Mouse (Mus musculus) spleen, adult 18-20 months (tissue): Measurements from ENCODE around the gene Usp46.
"Not testable (repeated sequence)": the region's sequence is repeated elsewhere in the genome, so short reads cannot be mapped to it uniquely, and the experiment has no call there.

Experiments used
- DNase-seq, 2 experiments: peaks; one replicate each; pipeline ENCODE4 v3.0.0; 2022; ENCODE audit warnings: mixed read lengths in 2 of 2

The Usp46 gene

GRCm38 (mm10) chr5:74067831-74068713 lies at the start of gene Usp46:
Gene Usp46, minus strand, starts transcription at chr5:74068431.
- DNase-seq = peak; percentile 74 to 86

- no peak for DNase-seq
Observed at GRCm38 (mm10) chr5:74113961-74114689, 45.9 kb upstream of the Usp46 start.

DNA sequence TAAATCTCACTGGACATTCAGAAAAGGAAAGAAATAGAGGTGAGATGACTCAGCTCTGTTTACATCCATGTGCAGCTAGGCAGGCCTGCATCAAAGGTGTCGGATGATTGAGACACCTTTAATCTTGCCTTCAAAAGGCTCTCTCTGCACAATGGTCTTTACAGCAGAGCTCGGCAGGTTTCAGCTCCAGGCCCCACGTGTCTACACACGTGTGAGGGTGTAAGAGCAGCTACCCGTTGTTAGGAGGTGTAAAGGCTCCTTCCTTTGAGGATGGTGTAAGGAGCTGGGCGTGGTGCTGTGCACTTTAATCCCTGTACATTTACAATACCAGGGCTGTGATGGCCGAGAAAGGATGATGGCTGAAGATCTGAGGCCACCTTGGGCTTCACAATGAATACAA lies 37.2 kb upstream of the Usp46 start:
- no peak for DNase-seq

DNA sequence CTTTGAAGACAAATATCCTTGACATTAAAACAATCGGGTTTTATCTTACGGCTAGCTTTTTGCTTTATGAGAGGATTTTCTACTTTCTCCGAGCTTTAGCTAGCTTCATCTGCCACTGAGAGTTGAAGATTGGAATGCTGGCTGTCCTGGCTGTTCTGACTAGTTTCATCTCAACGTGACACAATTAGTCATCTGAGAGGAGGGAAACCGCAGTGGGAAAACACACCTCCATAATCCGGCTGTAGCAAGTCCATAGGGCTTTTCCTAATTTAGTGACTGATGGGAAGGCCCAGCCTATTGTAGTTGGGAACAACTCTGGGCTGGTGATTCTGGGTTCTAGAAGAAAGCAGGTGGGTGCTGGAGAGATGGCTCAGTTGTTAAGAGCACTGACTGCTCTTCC lies 33.5 kb upstream of the Usp46 start:
- no peak for DNase-seq

DNA sequence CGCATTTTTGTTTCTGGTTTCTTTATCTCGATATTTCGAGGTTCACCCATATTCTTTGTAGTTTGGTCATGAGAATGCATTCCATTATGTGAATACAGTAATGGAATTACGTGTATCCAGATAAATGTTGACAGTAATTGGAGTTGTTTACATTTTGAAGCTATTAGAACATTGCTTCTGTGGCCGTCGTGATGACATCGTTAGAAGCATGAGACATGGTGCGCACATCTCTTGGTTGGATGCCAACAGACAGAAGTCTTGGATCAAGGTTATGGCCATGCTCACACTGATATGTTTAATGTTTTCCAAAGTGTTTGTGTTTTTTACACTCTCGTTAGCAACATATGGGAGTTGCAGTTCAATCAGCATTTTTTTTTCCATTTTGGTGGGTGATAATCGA lies 30.8 kb upstream of the Usp46 start:
- DNase-seq = no peak

DNA sequence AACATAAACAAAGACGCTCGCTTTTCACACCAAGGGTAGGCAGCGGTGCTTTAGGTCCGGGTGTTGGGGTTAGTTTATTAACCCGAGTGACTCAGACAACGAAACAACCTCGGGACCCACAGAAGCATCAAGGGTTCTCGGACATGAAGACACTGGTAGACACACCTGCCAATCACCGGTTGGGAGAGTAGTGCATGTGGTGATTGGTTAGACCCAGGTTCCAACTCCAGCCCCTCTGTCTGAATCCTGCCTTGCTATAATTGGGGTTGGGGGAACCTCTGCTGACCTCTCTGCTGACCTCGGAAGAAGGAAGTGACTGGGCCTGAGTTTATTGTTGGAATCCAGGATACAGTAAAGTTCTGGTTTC lies 29.6 kb upstream of the Usp46 start:
- no peak for DNase-seq

DNA sequence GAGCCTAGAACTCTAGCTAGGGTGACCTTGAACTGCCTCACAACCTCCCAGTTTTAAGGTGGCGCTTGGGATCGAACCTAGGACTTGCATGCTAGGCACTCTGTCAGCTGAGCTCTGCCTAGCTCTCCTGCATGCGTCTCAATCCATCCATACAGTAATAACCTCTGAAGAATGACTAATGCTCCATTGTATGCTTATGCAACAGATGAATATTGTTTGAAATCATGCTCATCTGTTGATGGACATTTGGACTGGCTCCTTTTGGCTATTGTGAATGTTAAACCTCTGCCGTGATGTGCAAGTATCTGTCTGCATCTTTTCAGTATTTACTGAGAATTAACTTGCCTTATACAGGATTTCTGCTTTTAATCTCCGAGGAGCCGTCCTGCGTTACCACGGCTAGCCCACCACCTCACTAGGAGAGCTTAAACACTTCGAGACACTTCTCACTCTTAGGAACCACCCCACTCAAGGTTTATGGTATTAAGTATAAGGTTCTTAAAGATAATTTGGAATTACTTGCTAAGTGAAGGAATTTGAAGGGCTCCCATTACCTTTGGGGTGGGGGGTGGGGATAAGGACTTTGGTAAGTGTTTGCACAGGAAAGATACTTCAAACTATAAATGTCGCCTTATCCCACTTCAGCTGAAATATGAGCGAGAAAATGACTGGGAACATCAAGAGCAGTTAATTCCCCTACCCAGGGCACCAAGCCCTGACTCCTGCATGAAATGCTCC lies 29.1 kb upstream of the Usp46 start:
- no peak for DNase-seq

DNA sequence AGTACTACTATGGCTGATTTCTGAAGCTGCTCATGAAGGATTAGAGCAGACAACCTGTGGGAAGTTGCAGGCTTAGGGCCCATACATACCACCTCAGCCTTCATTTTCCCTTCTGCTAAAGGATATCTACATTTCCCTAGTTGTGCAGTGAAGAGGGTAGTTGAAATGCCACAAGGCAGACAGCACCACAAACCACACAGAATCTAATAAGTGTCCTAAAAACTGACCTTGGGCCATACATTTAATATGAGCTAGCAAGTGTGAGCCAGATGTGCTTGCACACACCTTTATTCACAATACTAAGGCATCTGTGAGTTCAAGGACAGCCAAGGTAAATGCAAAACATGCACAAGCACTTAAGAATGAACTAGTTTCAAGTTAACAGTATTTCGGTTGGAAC lies 27.8 kb upstream of the Usp46 start:
- DNase-seq = no peak

DNA sequence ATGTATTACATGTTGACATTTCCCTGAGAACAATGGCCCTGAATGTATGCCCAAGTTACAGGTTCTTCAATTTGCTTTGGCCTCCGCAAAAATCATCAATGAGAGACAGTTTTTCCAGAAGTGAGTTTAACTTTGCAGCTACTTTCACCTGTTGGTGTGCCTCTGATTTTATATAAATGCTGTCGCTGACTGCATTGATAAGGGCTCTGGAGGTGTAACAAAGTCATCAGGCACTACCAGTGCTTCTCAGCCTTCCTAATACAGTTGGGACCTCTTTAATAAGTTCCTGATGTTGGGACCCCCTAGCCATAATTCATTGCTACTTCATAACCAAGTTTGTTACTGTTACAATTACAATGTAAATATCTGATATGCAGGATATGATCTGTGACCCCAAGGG lies 27.4 kb upstream of the Usp46 start:
- DNase-seq = no peak

- no peak for DNase-seq
Observed at GRCm38 (mm10) chr5:74094841-74095437, 26.7 kb upstream of the Usp46 start.

DNA sequence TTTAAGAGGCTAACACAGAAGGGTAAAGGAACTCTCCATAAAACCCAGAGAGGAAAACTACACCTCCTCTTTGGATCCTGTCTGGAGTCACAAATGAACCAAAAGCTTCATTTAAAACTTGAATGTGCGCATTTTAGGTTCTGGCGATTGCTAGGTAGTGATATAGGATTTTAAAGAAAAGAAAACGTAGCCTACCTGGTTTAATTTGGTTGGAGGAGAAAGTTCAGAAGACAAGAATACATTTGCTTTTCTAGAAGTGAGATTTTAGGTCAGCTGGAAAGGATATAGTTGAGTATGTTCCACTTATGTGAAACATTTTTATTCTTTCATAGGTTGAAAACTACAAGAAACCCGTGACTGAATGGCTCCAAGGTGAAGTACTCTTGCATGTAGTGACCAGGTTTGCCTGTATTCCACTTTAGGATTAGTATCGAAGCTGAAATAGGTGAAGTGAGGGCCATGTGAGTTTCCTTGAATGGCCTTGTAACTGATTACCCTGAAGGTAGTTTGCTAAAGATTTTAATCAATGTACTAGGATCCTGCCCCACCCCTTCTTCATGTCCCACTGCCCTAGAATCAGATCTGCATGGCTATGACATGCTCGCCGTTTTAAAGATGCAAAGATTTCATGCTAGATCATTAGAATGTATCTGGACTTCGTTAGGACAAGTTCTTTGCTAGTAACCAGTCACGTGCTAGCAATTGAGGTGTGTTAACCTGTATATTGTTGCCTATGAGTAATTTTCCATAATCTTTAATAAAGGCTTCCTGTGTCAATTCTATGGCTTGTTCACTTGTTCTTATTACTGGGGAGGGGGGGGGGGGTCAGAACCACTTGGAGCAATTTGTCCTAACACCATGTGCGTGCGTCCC lies 25.6 kb upstream of the Usp46 start:
- DNase-seq = no peak

GRCm38 (mm10) chr5:74092833-74093555 lies 24.8 kb upstream of the Usp46 start:
- peak; percentile 79 to 84 for DNase-seq

- DNase-seq = no peak
Observed at GRCm38 (mm10) chr5:74092481-74092832, 24.2 kb upstream of the Usp46 start.

GRCm38 (mm10) chr5:74089643-74090042 lies 21.4 kb upstream of the Usp46 start:
- no peak for DNase-seq

DNA sequence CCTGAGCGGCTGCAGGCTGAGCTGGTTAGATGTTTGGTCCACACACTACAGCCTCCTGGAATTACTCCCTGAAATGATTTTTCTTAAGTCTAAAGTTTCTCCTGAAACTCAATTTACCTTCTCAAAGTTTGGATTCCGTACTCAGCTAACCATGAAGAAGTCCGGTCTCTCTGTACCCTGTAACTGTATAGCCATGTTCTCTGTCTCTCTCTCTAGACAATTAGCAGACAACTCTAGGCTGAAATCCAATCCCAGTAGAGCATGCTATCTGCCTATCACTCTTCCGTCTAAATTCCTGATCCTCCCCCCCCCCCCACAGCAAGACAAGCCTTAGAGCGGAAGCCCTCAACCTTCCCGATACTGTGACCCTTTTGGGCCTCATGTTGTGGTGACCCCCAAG lies 13.5 kb upstream of the Usp46 start:
- DNase-seq = no peak

DNA sequence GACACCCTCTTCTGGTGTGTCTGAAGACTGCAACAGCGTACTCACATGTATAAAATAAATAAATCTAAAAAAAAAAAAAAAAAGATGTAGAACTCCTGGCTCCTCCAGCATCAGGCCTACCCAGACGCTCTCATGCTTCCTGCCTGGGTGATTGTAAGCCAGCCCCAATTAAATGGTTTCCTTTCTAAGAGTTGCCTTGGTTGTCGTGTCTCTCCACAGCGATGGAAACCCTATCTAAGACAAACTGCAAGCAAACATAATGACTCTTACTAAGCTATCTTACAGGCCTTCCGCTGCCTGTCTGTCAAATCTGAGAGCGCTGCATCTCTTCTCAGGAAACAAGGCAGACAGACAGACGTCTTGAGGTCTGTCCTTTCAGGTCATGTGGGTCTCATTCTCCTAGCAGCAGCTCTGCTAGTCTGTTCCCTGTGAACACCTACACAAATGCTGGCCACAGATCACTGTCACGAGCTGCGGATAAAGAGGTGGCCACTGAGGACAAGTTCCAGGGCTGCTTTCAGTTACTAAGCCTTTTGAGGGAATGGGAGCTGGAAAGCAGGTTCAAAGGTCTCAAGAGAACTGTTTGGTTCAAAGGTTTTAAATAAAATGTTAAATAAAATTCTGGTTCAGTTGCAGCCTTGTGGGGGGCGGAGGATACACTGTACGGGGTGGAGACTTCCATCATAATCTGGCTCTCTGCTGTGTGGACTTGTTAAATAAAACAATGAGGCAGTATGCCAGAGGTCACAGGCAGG lies 10.8 kb upstream of the Usp46 start:
- DNase-seq = no peak

- no peak for DNase-seq
Observed at GRCm38 (mm10) chr5:74078400-74078799, 10.2 kb upstream of the Usp46 start.

DNA sequence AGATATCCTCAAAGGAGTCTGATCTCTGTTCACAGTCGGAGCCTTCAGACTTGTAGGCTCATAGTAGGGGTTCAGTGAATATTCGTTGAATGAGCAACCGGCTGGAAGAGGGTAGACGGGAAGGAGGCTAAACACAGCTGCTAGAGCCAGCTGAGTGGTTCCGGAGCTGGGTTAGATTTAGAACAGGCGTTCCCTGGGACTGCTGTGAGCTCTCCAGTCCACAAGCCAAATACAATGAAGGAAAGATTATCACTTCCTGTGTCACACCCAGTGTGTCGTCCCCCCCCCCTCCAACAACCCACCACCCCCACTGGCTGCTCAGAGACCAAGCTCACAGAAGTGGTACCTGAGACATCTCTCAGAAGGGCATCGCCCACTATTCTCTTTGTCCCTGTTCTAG lies 9.7 kb upstream of the Usp46 start:
- no peak for DNase-seq

- no peak for DNase-seq
Observed at GRCm38 (mm10) chr5:74076759-74077158, 8.5 kb upstream of the Usp46 start.

GRCm38 (mm10) chr5:74070564-74070963 lies 2.3 kb upstream of the Usp46 start:
- not testable (repeated sequence) for DNase-seq
